Mouse (Mus musculus) lung, adult 2 months (tissue): ENCODE measurements at regions not wholly inside any gene's neighbourhood (a gene's known extent, or its start where the extent isn't known, plus 50 kb on each side); places are given as distances from the start of the nearest gene placed in this dataset.

Source experiments
- CTCF ChIP-seq: fragments of 200-500 bp; IDR thresholded peaks from 2 replicates; pipeline ENCODE4 v1.5.1; 2011; ENCODE audit warnings: mild to moderate bottlenecking, low read length, control low read depth; ENCODE audit not compliant: insufficient read depth
- POLR2A ChIP-seq: fragments of 200-500 bp; IDR thresholded peaks from 2 replicates; pipeline ENCODE4 v1.6.1; 2011; ENCODE audit warnings: low read depth, mild to moderate bottlenecking, control low read depth, low read length, borderline replicate concordance; ENCODE audit errors: extremely low read depth

DNA sequence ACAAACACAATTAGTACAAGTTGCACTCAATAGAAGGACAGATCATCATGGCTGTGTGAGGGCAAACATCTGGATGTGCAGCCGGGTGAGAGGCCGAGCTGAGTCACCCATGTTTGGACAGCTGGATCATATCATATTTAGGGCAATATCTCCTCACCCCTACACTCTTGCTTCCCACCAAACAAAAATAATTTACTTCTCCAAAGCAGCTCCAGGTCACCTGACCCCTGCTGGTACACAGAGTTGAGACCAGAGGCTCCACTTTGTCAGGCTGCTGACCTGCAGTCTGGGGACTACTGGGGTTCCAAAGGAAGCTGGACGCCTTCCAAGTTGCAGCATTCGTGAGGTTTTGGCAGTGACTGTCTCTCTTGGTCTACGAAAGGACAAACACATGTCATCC lies 186.3 kb downstream of the Usp46 start:
- no peak for TF ChIP-seq CTCF
- TF ChIP-seq POLR2A, result no peak
